Mouse (Mus musculus): ENCODE results near the gene Pilra. TPM values are rescaled to one million over a fixed set of nuclear protein-coding genes. Genes with fewer than 3 reads are reported as not detected.
A peak's percentile ranks its signal among the peaks of the same experiment; 100 is the strongest.

Pilra gene
- polyA plus RNA-seq, 1 experiment from 2014 or later: 12.5 TPM

DNA sequence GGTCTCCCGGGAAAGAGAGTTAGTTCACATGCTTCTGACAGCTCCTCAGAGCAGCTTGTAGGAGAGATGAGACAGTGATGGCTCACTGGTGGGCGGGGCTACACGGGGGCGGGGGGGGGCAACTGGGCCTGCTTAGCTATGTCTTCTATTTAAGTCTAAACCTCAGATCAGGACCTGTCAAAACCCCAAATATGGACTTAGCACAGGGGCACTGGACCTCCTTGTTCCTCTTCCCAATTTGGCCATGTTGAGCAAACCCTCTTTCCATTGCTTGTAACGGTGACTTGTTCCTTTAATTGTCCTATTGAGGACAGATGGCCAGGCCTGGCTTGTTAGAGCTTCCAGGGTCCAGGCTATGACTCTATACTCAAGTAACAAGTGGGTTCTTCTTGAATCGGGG is 4.6 kb downstream of the Pilra start:
- H3K27ac ChIP-seq (ENCODE audit: low read length): no peak overlapping the region
- DNase-seq (ENCODE audit: low spot score): no peak
- H3K27me3 ChIP-seq (replicated peaks; ENCODE audit: insufficient read depth, low read length): no peaks in the 10 kb centered on the region
- H3K4me1 ChIP-seq (ENCODE audit: insufficient read depth, low read depth, low read length): no peaks in the 10 kb centered on the region
- H3K4me2 ChIP-seq (replicated peaks; ENCODE audit: low read depth, low read length): no peak overlapping the region
- 64% methylated on average over 6 of the region's 6 CpGs for WGBS
- no peak overlapping the region for H3K4me3 ChIP-seq (ENCODE audit: low read depth, low read length)
- H3K9me3 ChIP-seq (ENCODE audit: low read length): no peaks in the 10 kb centered on the region
- ATAC-seq: no peak
- TF ChIP-seq CTCF (IDR thresholded peaks at IDR 0.05): no peak
- no peak for TF ChIP-seq EP300 (IDR thresholded peaks at IDR 0.05)
- H3K36me3 ChIP-seq (ENCODE audit: insufficient read depth, low read length): no peaks in the 10 kb centered on the region
- H3K9ac ChIP-seq (replicated peaks; ENCODE audit: low read depth): no peak overlapping the region

DNA sequence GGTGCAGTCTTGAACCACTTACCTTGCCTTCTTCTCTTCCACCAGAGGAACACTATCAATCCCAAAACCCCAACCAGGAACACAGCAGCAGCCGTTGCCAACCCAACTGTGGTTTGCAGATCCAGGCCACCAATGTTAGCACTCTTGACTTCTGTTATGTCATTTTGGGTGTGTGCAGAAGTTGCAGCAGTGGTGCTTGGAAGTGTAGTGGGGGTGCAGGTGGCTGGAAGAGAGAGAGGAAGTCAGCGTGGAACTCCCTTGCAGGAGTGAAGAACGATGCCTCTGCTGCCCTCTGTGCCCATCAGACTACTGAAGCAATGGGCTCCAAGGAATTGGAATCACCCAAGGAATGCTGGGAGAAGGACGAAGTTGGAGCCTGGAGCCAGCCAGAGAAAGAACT is 5.0 kb downstream of the Pilra start:
- Histone ChIP-seq H3K4me3 (ENCODE audit: low read depth, low read length) (no peak overlapping the region), H3K27me3 (replicated peaks; ENCODE audit: insufficient read depth, low read length) (no peaks in the 10 kb centered on the region), H3K27ac (ENCODE audit: low read length) (no peak overlapping the region), H3K9me3 (ENCODE audit: low read length) (no peaks in the 10 kb centered on the region), H3K4me2 (replicated peaks; ENCODE audit: low read depth, low read length) (no peak overlapping the region), H3K4me1 (ENCODE audit: insufficient read depth, low read depth, low read length) (no peaks in the 10 kb centered on the region), H3K36me3 (ENCODE audit: insufficient read depth, low read length) (no peaks in the 10 kb centered on the region), H3K9ac (replicated peaks; ENCODE audit: low read depth) (no peak overlapping the region)
- 70% methylated on average over 4 of the region's 4 CpGs for WGBS
- TF ChIP-seq CTCF (IDR thresholded peaks at IDR 0.05): no peak
- TF ChIP-seq EP300 (IDR thresholded peaks at IDR 0.05): no peak
- ATAC-seq: no peak
- peak; percentile 29 for DNase-seq (ENCODE audit: low spot score)

DNA sequence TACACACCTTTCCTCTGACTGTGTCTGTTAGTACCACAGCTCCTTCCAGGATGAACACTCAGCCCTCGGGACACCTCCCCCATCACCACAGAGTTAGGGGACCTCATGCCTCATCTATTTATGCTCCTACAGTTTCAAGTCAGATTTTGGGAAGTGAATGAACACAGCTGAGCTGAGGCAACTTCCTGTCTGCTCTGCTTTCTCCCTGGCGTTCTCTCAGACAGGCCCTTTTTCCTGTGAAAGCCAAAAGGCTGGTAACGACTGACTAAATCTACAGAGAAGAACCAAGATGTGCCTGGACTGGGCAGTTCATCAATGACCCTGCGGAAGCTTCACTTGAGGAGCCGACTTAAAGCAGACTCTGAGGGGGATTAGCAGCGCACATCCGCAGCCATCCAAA is 5.8 kb downstream of the Pilra start:
- Histone ChIP-seq H3K9ac (replicated peaks; ENCODE audit: low read depth) (no peak overlapping the region), H3K27ac (ENCODE audit: low read length) (no peak overlapping the region), H3K4me1 (ENCODE audit: insufficient read depth, low read depth, low read length) (no peaks in the 10 kb centered on the region), H3K4me3 (ENCODE audit: low read depth, low read length) (no peak overlapping the region), H3K9me3 (ENCODE audit: low read length) (no peaks in the 10 kb centered on the region), H3K27me3 (replicated peaks; ENCODE audit: insufficient read depth, low read length) (no peaks in the 10 kb centered on the region), H3K4me2 (replicated peaks; ENCODE audit: low read depth, low read length) (no peak overlapping the region), H3K36me3 (ENCODE audit: insufficient read depth, low read length) (no peaks in the 10 kb centered on the region)
- ATAC-seq: no peak
- DNase-seq (ENCODE audit: low spot score): no peak
- 62% methylated on average over 7 of the region's 7 CpGs for WGBS
- no peak for TF ChIP-seq EP300 (IDR thresholded peaks at IDR 0.05)
- no peak for TF ChIP-seq CTCF (IDR thresholded peaks at IDR 0.05)

DNA sequence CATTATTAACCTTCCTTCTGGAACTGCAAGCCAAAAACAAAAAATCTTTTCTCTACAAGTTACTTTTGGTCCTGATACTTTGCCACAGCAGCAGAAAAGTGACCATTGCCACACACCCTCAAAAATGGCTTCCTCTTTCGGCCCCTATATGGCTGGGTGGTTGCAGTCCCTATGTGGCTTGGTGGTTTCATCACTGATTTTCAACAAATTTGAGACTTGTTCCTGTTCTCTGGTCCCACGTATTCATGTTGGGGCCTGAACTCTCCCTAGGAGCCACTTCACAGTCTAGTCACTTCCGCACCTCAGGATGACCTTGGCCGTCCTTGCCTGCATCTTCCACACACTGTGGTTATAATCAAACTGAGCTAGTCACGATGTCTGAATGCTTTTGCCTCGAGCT is 7.4 kb downstream of the Pilra start:
- Histone ChIP-seq H3K4me3 (ENCODE audit: low read depth, low read length) (no peak overlapping the region), H3K4me1 (ENCODE audit: insufficient read depth, low read depth, low read length) (no peaks in the 10 kb centered on the region), H3K9me3 (ENCODE audit: low read length) (no peaks in the 10 kb centered on the region), H3K36me3 (ENCODE audit: insufficient read depth, low read length) (no peaks in the 10 kb centered on the region), H3K4me2 (replicated peaks; ENCODE audit: low read depth, low read length) (no peak overlapping the region), H3K27ac (ENCODE audit: low read length) (no peak overlapping the region), H3K9ac (replicated peaks; ENCODE audit: low read depth) (no peak overlapping the region), H3K27me3 (replicated peaks; ENCODE audit: insufficient read depth, low read length) (no peaks in the 10 kb centered on the region)
- DNase-seq (ENCODE audit: low spot score): peak; percentile 43
- TF ChIP-seq CTCF (IDR thresholded peaks at IDR 0.05): no peak
- no peak for TF ChIP-seq EP300 (IDR thresholded peaks at IDR 0.05)
- 83% methylated on average over 6 of the region's 6 CpGs for WGBS
- no peak for ATAC-seq

DNA sequence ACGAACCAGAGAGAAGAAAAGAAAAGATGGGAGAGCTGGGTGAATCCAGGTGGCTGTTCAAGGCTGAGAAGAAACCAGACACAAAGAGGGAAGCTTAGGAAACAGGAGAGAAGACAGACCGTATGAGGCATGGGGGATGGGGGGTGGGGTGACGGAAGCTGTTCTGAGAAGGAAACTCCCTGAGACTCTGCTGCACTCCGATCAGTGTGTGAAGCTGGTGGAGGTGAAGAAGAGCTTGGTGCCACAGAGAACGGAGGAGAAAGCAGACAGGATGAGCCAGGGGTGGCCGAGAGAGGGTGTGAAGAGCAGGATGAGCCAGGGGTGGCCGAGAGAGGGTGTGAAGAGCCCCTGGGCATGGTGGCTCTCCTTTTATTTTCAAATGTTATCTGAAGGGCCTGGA is 9.7 kb downstream of the Pilra start:
- no peak overlapping the region for H3K27ac ChIP-seq (ENCODE audit: low read length)
- no peak for ATAC-seq
- no peaks in the 10 kb centered on the region for H3K9me3 ChIP-seq (ENCODE audit: low read length)
- no peak overlapping the region for H3K9ac ChIP-seq (replicated peaks; ENCODE audit: low read depth)
- H3K27me3 ChIP-seq (replicated peaks; ENCODE audit: insufficient read depth, low read length): no peaks in the 10 kb centered on the region
- H3K4me1 ChIP-seq (ENCODE audit: insufficient read depth, low read depth, low read length): no peaks in the 10 kb centered on the region
- H3K4me2 ChIP-seq (replicated peaks; ENCODE audit: low read depth, low read length): no peak overlapping the region
- H3K4me3 ChIP-seq (ENCODE audit: low read depth, low read length): no peak overlapping the region
- H3K36me3 ChIP-seq (ENCODE audit: insufficient read depth, low read length): no peaks in the 10 kb centered on the region
- WGBS: 50% methylated on average over 7 of the region's 7 CpGs
- no peak for DNase-seq (ENCODE audit: low spot score)
- TF ChIP-seq EP300 (IDR thresholded peaks at IDR 0.05): no peak
- TF ChIP-seq CTCF (IDR thresholded peaks at IDR 0.05): no peak

DNA sequence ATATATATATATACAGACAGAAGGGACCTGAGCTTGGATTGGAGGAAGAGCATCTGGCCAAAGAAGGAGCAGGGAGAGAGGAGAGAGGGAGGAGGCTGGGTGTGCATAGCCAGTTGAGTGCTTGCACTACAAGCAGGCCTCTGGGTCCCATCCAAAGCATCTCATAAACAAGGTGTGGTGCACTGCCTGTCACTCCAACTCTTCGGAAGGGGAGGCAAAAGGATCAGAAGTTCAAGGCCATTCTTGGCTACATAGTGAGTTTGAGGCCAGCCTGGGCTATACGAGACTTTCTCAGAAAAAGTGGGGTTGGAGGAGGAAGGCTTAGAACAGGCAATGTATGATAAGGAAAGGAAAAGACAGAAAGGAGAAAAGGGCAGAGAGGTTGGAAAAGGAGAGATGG is 10.1 kb downstream of the Pilra start:
- H3K9ac ChIP-seq (replicated peaks; ENCODE audit: low read depth): no peak overlapping the region
- no peaks in the 10 kb centered on the region for H3K27me3 ChIP-seq (replicated peaks; ENCODE audit: insufficient read depth, low read length)
- H3K36me3 ChIP-seq (ENCODE audit: insufficient read depth, low read length): no peaks in the 10 kb centered on the region
- no peak overlapping the region for H3K4me2 ChIP-seq (replicated peaks; ENCODE audit: low read depth, low read length)
- no peak overlapping the region for H3K4me3 ChIP-seq (ENCODE audit: low read depth, low read length)
- TF ChIP-seq EP300 (IDR thresholded peaks at IDR 0.05) (no peak), CTCF (IDR thresholded peaks at IDR 0.05) (no peak)
- no peak for ATAC-seq
- no peak overlapping the region for H3K27ac ChIP-seq (ENCODE audit: low read length)
- H3K9me3 ChIP-seq (ENCODE audit: low read length): no peaks in the 10 kb centered on the region
- H3K4me1 ChIP-seq (ENCODE audit: insufficient read depth, low read depth, low read length): no peaks in the 10 kb centered on the region
- 71% methylated on average over 2 of the region's 2 CpGs for WGBS
- no peak for DNase-seq (ENCODE audit: low spot score)

DNA sequence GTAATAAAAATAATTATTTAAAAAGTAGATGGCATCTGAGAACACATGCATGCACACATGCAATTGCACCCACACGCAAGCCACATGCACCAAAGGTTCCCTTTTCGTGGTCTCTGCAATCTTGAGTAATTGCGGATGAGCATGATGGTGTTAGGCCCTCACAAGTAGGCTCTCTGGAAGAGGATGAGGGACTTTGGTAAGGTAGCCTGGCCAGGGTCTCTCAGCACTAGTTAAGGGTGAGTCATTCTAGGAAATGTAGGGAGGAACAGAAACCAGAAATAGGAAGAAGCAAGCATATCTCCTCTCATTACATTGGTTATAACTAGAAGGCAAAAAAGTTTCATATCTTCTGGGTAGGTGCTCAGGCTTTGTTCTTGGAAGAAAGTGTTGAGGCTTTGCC is 11.1 kb downstream of the Pilra start:
- no peak for TF ChIP-seq CTCF (IDR thresholded peaks at IDR 0.05)
- H3K4me3 ChIP-seq (ENCODE audit: low read depth, low read length): no peak overlapping the region
- ATAC-seq (no peak), DNase-seq (ENCODE audit: low spot score) (no peak)
- 87% methylated on average over 3 of the region's 3 CpGs for WGBS
- H3K4me2 ChIP-seq (replicated peaks; ENCODE audit: low read depth, low read length): no peak overlapping the region
- no peak overlapping the region for H3K27ac ChIP-seq (ENCODE audit: low read length)
- H3K9me3 ChIP-seq (ENCODE audit: low read length): no peaks in the 10 kb centered on the region
- no peak overlapping the region for H3K9ac ChIP-seq (replicated peaks; ENCODE audit: low read depth)
- no peaks in the 10 kb centered on the region for H3K36me3 ChIP-seq (ENCODE audit: insufficient read depth, low read length)
- no peaks in the 10 kb centered on the region for H3K27me3 ChIP-seq (replicated peaks; ENCODE audit: insufficient read depth, low read length)
- no peaks in the 10 kb centered on the region for H3K4me1 ChIP-seq (ENCODE audit: insufficient read depth, low read depth, low read length)
